Mouse (Mus musculus): ENCODE measurements around the gene Ifitm5.

DNA sequence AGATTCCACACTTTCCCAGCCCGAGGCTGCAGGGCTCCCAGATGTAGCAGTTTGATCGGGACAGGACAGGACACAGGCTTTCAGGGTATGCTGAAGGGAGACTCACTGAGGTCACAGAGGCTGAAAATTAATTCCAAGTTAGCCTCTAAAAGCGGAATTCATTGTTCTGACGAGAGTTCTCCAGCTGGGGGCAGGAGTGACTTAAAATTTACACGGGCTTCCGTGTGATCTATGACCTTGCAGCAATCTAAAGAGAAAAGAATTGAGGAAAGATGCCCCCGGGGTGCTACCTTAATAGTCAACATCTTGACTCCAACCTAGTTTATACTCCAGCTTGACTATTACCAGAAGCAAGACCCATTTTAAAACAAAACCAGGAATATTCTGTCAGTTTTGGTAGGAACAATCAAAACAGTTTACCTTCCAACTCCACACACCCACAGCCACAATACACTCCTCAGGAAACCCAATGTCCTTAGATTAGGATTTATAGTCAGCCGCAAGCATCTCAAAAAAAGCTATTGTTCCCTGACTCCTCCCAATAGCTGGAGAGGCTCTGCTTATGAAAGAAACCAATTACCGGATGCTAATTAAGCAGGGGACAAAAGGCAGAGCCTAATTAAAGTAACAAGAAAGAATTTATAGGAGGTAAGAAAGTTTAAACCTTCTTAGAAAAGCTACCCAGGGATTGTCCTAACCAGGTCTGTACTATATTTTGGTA is 9.2 kb upstream of the Ifitm5 start:
- TF ChIP-seq CTCF (IDR thresholded peaks at IDR 0.05; ENCODE audit: low read depth, low read length) (no peak), POLR2A (IDR thresholded peaks at IDR 0.05; ENCODE audit: extremely low read depth, insufficient read depth, low read length) (no peak)
